Mouse (Mus musculus) testis, adult 2 months (tissue): ENCODE measurements around the gene Cdip1.

Experiments used
- CTCF ChIP-seq: fragments of 200-500 bp; IDR thresholded peaks from 2 replicates; pipeline ENCODE4 v1.5.1; 2012; ENCODE audit warnings: low read depth, mild to moderate bottlenecking, inconsistent platforms, low read length, moderate library complexity; ENCODE audit not compliant: control insufficient read depth, insufficient read depth, insufficient replicate concordance
- POLR2A ChIP-seq: fragments of 200-500 bp; IDR thresholded peaks from 2 replicates; pipeline ENCODE4 v1.6.1; 2012; ENCODE audit warnings: low read depth, mild to moderate bottlenecking, inconsistent platforms, low read length, moderate library complexity; ENCODE audit not compliant: control insufficient read depth

GRCm38 (mm10) chr16:4777905-4778609, 12.0 kb downstream of the Cdip1 start:
- TF ChIP-seq CTCF (no peak), POLR2A (no peak)
